Mouse (Mus musculus): ENCODE data around the gene Snrpn. TPM values are rescaled to one million over a fixed set of nuclear protein-coding genes. Genes with fewer than 3 reads are reported as not detected.

The Snrpn gene
- polyA plus RNA-seq, 1 experiment from 2014 or later = 69.5 TPM

- WGBS (ENCODE audit: insufficient replicate concordance) = 69% methylated on average over 1 of the region's 1 CpGs
- Histone ChIP-seq H3K4me3 (ENCODE audit: low read depth, low read length) (no peak overlapping the region), H3K27ac (ENCODE audit: low read depth, low read length) (no peak overlapping the region), H3K4me2 (no peak overlapping the region), H3K36me3 (ENCODE audit: control insufficient read depth, insufficient read depth, low read length) (no peaks in the 10 kb centered on the region), H3K9me3 (replicated peaks; ENCODE audit: control insufficient read depth, low read length) (no peaks in the 10 kb centered on the region), H3K27me3 (ENCODE audit: control insufficient read depth, insufficient read depth, low read length) (no peaks in the 10 kb centered on the region), H3K9ac (ENCODE audit: low read depth, low read length) (no peak overlapping the region), H3K4me1 (ENCODE audit: control insufficient read depth, insufficient read depth, low read length) (no peaks in the 10 kb centered on the region)
- no peak for ATAC-seq (replicated peaks; ENCODE audit: insufficient number of reproducible peaks, low FRiP score, low TSS enrichment)
Measured at GRCm38 (mm10) chr7:59978646-59979045, 161.4 kb downstream of the Snrpn start.

Other genes with a start within 250 kb of the Snrpn start
- 42.1 and 54.2 TPM in 2 replicates for gene Snurf, start 135.2 kb downstream of the Snrpn start, polyA plus RNA-seq (2014; fragmentation: Nextera tagmentation; extraction: Ambion mirVana)
- 0.72 and 0.73 TPM in 2 replicates for gene Gm38393, start 135.2 kb downstream of the Snrpn start, polyA plus RNA-seq (2014; fragmentation: Nextera tagmentation; extraction: Ambion mirVana)

All from heart, embryonic 11.5 days (tissue).